Mouse (Mus musculus) cerebellum, adult 18-20 months (tissue): Measurements from ENCODE around the gene Vmn1r53.
"Not testable (repeated sequence)": the region's sequence is repeated elsewhere in the genome, so short reads cannot be mapped to it uniquely, and the experiment has no call there.

ENCODE experiments used
- DNase-seq, 2 experiments: peaks; one replicate each; pipeline ENCODE4 v3.0.0; 2021

Vmn1r53 gene

GRCm38 (mm10) chr6:90224338-90224737, at the start of gene Vmn1r53:
Gene Vmn1r53, minus strand, starts transcription at chr6:90224438.
- no peak for DNase-seq

DNA sequence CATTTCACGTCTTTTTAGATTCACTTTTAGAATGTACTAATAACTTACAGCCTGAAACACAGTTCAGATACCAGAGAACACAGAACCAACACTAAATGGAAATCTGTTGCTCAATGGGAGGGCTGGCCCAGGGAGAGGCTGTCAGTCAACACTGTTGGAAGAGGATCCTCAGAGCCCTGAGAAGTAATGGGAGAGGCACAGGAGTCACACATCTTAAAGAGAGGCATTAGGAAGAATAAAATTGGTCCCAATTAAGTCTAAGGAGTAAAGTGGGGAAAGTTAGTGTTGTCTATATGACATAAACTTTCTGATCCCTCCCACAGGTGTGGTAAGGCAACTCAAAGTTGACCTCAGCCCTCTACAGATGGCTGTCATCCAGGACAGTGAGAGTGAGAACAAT, 21.8 kb upstream of the Vmn1r53 start, which contains the start of gene Vmn1r54:
TSS of gene Vmn1r54 (plus strand) at position 301 of the 400 bp plus-strand sequence.
- DNase-seq, result no peak

GRCm38 (mm10) chr6:90244019-90244418, 19.8 kb upstream of the Vmn1r53 start:
- no peak for DNase-seq

- no peak for DNase-seq
These were observed 8.4 kb upstream of the Vmn1r53 start for GRCm38 (mm10) chr6:90232681-90233080.

DNA sequence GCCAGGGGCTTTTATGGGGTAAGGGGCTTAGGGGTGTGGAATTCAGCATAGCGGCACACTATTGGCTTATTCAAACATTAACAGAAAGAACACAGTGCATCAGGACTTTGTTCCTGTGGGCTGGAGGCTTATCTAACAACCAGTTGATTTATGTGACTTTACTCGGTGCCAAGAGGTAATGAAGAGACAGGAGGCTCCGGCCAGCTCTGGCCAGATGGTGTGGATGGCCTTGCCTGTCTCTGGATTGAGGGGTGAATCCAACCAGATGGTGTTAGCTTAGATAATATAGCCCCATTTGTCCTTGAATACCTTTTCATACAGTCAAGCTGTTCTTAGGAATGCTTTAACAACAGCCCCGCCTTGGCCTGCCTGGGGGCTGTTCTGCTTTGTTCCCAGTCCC, 7.9 kb upstream of the Vmn1r53 start:
- not testable (repeated sequence) for DNase-seq

GRCm38 (mm10) chr6:90202493-90202892, 21.7 kb downstream of the Vmn1r53 start, which contains the start of gene V1ra8:
Gene V1ra8, plus strand, starts transcription at chr6:90202793.
- DNase-seq, result not testable (repeated sequence)

GRCm38 (mm10) chr6:90174508-90174907, 49.7 kb downstream of the Vmn1r53 start, which contains the start of gene Vmn1r52:
Gene Vmn1r52, plus strand, starts transcription at chr6:90174808.
- no peak for DNase-seq
